20 mouse cellular contexts compared by ENCODE assay signal in the genomic region with DNA sequence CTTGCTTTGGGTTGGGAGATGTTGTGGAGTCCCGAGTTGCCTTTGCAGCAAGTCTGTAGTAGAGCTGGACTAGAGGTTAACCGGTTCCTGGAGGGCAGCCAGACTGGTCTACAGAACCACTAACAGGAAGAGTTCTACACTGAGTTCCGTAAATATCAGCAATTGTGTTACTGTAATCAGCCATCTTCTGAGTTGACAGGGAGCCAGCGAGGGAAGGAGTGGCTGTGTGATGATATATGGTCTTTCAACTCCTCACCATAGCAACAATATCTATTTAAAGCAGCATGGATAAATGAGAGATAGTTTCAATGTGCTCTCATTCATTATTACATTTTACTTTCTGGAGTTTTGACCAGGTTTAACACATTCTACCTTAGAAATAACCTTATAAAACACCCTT.
DNase-seq lines count a peak whose midpoint lies in the region; ATAC-seq and TF ChIP-seq lines count a peak whose summit lies in the region.
"Had no signal": no experiment of that assay in that cellular context is flagged by ENCODE, and none has a peak within 500 bp of the region (broad histone marks: within the 10 kb centered on the region; RNA-seq: fewer than 3 reads in every experiment).

No protein-coding gene starts in this region.

- TF ChIP-seq CTCF in lung, postnatal 0 days (IDR thresholded peaks at IDR 0.05) = no peak
- TF ChIP-seq CTCF in MEL (IDR thresholded peaks at IDR 0.05 in 2 of 3, conservative IDR thresholded peaks at IDR 0.05 in 1 of 3; ENCODE audit: control insufficient read depth in 1 of 3, insufficient read depth in 1 of 3, low read depth in 2 of 3, low read length in 3 of 3, poor library complexity in 1 of 3, severe bottlenecking in 1 of 3) = no peak
- no peak for TF ChIP-seq CTCF in gastrocnemius, adult 2 months (IDR thresholded peaks at IDR 0.05)

- no peak overlapping the region for H3K27ac ChIP-seq in lung, postnatal 0 days (ENCODE audit: low read length)
- H3K27ac ChIP-seq in MEL (ENCODE audit: control insufficient read depth, low read depth, low read length) = peak overlapping the region; percentile 70
- H3K27ac ChIP-seq in liver, embryonic 11.5 days (ENCODE audit: low read depth, low read length) = no peak overlapping the region
- no peak overlapping the region for H3K27ac ChIP-seq in gastrocnemius, adult 2 months
- H3K27ac ChIP-seq: forebrain, embryonic 10.5 days; hindbrain, embryonic 13.5 days; kidney, postnatal 0 days; left cerebral cortex, adult 2 months; liver, embryonic 12.5 days; midbrain, embryonic 13.5 days; neural tube, embryonic 12.5 days had no signal

- no peaks in the 10 kb centered on the region for H3K36me3 ChIP-seq in lung, postnatal 0 days (ENCODE audit: insufficient read depth, low read length)
- H3K36me3 ChIP-seq in MEL (ENCODE audit: control insufficient read depth in 1 of 2, insufficient read depth in 2 of 2, low read length in 2 of 2) = peaks cover 0 to 37% of the 10 kb centered on the region in 2 experiments; a peak in 2 of 4 replicates
- no peaks in the 10 kb centered on the region for H3K36me3 ChIP-seq in liver, embryonic 11.5 days (ENCODE audit: control insufficient read depth, insufficient read depth, low read length)
- H3K36me3 ChIP-seq: forebrain, embryonic 10.5 days; hindbrain, embryonic 13.5 days; liver, embryonic 12.5 days; midbrain, embryonic 13.5 days; neural tube, embryonic 12.5 days had no signal

- H3K4me2 ChIP-seq in lung, postnatal 0 days (replicated peaks; ENCODE audit: low read depth, low read length) = no peak overlapping the region
- H3K4me2 ChIP-seq in liver, embryonic 11.5 days = no peak overlapping the region
- H3K4me2 ChIP-seq: heart, embryonic 11.5 days; hindbrain, embryonic 13.5 days; liver, embryonic 12.5 days; midbrain, embryonic 13.5 days; neural tube, embryonic 12.5 days had no signal

- H3K27me3 ChIP-seq in lung, postnatal 0 days (replicated peaks; ENCODE audit: insufficient read depth, low read length) = no peaks in the 10 kb centered on the region
- no peaks in the 10 kb centered on the region for H3K27me3 ChIP-seq in MEL (ENCODE audit: control insufficient read depth in 1 of 2, insufficient read depth in 2 of 2, low read length in 2 of 2)
- no peaks in the 10 kb centered on the region for H3K27me3 ChIP-seq in liver, embryonic 11.5 days (replicated peaks; ENCODE audit: control insufficient read depth, insufficient read depth, low read length)
- H3K27me3 ChIP-seq: hindbrain, embryonic 13.5 days; liver, embryonic 12.5 days; midbrain, embryonic 13.5 days; neural tube, embryonic 12.5 days had no signal

- no peak overlapping the region for H3K9ac ChIP-seq in lung, postnatal 0 days (replicated peaks; ENCODE audit: low read depth)
- H3K9ac ChIP-seq in MEL (ENCODE audit: control insufficient read depth, low read depth, low read length, poor library complexity, severe bottlenecking) = no peak overlapping the region
- H3K9ac ChIP-seq in liver, embryonic 11.5 days (ENCODE audit: low read depth, low read length) = no peak overlapping the region
- H3K9ac ChIP-seq: forebrain, postnatal 0 days; hindbrain, embryonic 13.5 days; liver, embryonic 12.5 days; midbrain, embryonic 13.5 days; neural tube, embryonic 12.5 days had no signal

- TF ChIP-seq POLR2A in MEL (IDR thresholded peaks at IDR 0.05; ENCODE audit: control insufficient read depth in 1 of 2, insufficient read depth in 1 of 2, low read depth in 1 of 2, low read length in 2 of 2, poor library complexity in 1 of 2) = no peak

- WGBS in lung, postnatal 0 days = 39% methylated on average over 4 of the region's 4 CpGs
- WGBS in liver, embryonic 11.5 days = 66% methylated on average over 4 of the region's 4 CpGs

- H3K4me1 ChIP-seq in lung, postnatal 0 days (ENCODE audit: insufficient read depth, low read depth, low read length) = no peaks in the 10 kb centered on the region
- peaks cover 13 to 25% of the 10 kb centered on the region in 2 experiments for H3K4me1 ChIP-seq in MEL (ENCODE audit: control insufficient read depth in 1 of 2, insufficient read depth in 2 of 2, low read length in 2 of 2)
- no peaks in the 10 kb centered on the region for H3K4me1 ChIP-seq in liver, embryonic 11.5 days (replicated peaks; ENCODE audit: control insufficient read depth, insufficient read depth, low read length)
- H3K4me1 ChIP-seq: forebrain, embryonic 10.5 days; hindbrain, embryonic 13.5 days; liver, embryonic 12.5 days; midbrain, embryonic 13.5 days; neural tube, embryonic 12.5 days had no signal

- no peaks in the 10 kb centered on the region for H3K79me2 ChIP-seq in MEL (ENCODE audit: control insufficient read depth, insufficient read depth, low read length, poor library complexity)

- no peak for ATAC-seq in lung, postnatal 0 days
- ATAC-seq in hematopoietic stem cell, adult 5-6 weeks (replicated peaks in 1 of 2; ENCODE audit: insufficient read depth in 1 of 2, low FRiP score in 2 of 2, low TSS enrichment in 1 of 2, low read depth in 1 of 2, poor library complexity in 2 of 2, severe bottlenecking in 2 of 2) = peak; percentile 90 to 91
- no peak for ATAC-seq in liver, embryonic 11.5 days (replicated peaks; ENCODE audit: low FRiP score)
- ATAC-seq: forebrain, postnatal 0 days; liver, embryonic 12.5 days; midbrain, embryonic 13.5 days had no signal

- no peak for TF ChIP-seq RAD21 in MEL (IDR thresholded peaks at IDR 0.05; ENCODE audit: low read depth, low read length)

- intact Hi-C loops in gastrocnemius, adult 2 months (cut with DNase I) = no loop called here

- no peak for TF ChIP-seq EP300 in lung, postnatal 0 days (IDR thresholded peaks at IDR 0.05)
- peak; percentile 94 to 96 for TF ChIP-seq EP300 in MEL (IDR thresholded peaks at IDR 0.05; ENCODE audit: low read depth in 1 of 2, low read length in 2 of 2)

- DNase-seq in lung, adult 18-20 months = peak; percentile 24 to 59
- DNase-seq in lung, postnatal 0 days (ENCODE audit: low spot score) = no peak
- DNase-seq in MEL (ENCODE audit: low read depth, low spot score) = peak; percentile 95
- peak; percentile 14 to 35 for DNase-seq in lung, postnatal 4 days
- DNase-seq in cerebellum, postnatal 25 days = no peak
- no peak for DNase-seq in liver, embryonic 11.5 days (ENCODE audit: low spot score)
- no peak for DNase-seq in gastrocnemius, adult 2 months
- DNase-seq: adrenal gland, adult 8-10 months; cerebellum, adult 9-10 months; forebrain, postnatal 0 days; thymus, postnatal 14 days had no signal

- no peaks in the 10 kb centered on the region for H3K9me3 ChIP-seq in lung, postnatal 0 days (ENCODE audit: low read length)
- no peaks in the 10 kb centered on the region for H3K9me3 ChIP-seq in MEL (replicated peaks; ENCODE audit: insufficient read depth, low read length)
- H3K9me3 ChIP-seq in liver, embryonic 11.5 days (ENCODE audit: control insufficient read depth, low read length) = no peaks in the 10 kb centered on the region
- H3K9me3 ChIP-seq: forebrain, embryonic 10.5 days; hindbrain, embryonic 13.5 days; liver, embryonic 12.5 days; midbrain, embryonic 13.5 days; neural tube, embryonic 12.5 days had no signal

- H3K4me3 ChIP-seq in lung, postnatal 0 days (ENCODE audit: low read depth, low read length) = no peak overlapping the region
- peak overlapping the region; percentile 18 to 36 for H3K4me3 ChIP-seq in MEL (ENCODE audit: control insufficient read depth in 1 of 2, insufficient read depth in 1 of 2, low read depth in 2 of 2, low read length in 2 of 2)
- H3K4me3 ChIP-seq in liver, embryonic 11.5 days (ENCODE audit: low read depth, low read length) = no peak overlapping the region
- no peak overlapping the region for H3K4me3 ChIP-seq in gastrocnemius, adult 2 months
- H3K4me3 ChIP-seq: forebrain, embryonic 10.5 days; hindbrain, embryonic 13.5 days; left cerebral cortex, adult 2 months; liver, embryonic 12.5 days; midbrain, embryonic 13.5 days; neural tube, embryonic 12.5 days had no signal

TF ChIP-seq in MEL, 35 proteins besides CTCF, POLR2A, EP300 and RAD21:
- TF ChIP-seq ELF1 (IDR thresholded peaks at IDR 0.05; ENCODE audit: low read depth, low read length) (peak; percentile 75; the same call in 1 of the 2 replicates), TCF12 (IDR thresholded peaks at IDR 0.05; ENCODE audit: low read depth, low read length) (peak; percentile 88), MAX (IDR thresholded peaks at IDR 0.05; ENCODE audit: low read length) (peak; percentile 62; the same call in 1 of the 2 replicates), ETS1 (IDR thresholded peaks at IDR 0.05; ENCODE audit: low read depth, low read length) (peak; percentile 94), ZMIZ1 (IDR thresholded peaks at IDR 0.05; ENCODE audit: low read depth, low read length) (no peak), MEF2A (IDR thresholded peaks at IDR 0.05; ENCODE audit: extremely low read depth, insufficient replicate concordance, low read depth, low read length, poor library complexity, severe bottlenecking) (peak; percentile 96), MXI1 (IDR thresholded peaks at IDR 0.05; ENCODE audit: low read depth, low read length) (peak; percentile 79), USF2 (IDR thresholded peaks at IDR 0.05; ENCODE audit: borderline replicate concordance in 1 of 2, insufficient read depth in 1 of 2, low read depth in 1 of 2, low read length in 2 of 2) (no peak), POLR2AphosphoS2 (IDR thresholded peaks at IDR 0.05; ENCODE audit: low read length) (no peak), JUND (IDR thresholded peaks at IDR 0.05; ENCODE audit: low read depth, low read length) (0 out of 2 replicates have a peak, but pooled peaks have one; percentile 29), BHLHE40 (IDR thresholded peaks at IDR 0.05; ENCODE audit: borderline replicate concordance, low read depth, low read length) (0 out of 2 replicates have a peak, but pooled peaks have one; percentile 24), RCOR1 (IDR thresholded peaks at IDR 0.05; ENCODE audit: low read depth, low read length) (peak; percentile 78; the same call in 1 of the 2 replicates), GATA1 (IDR thresholded peaks at IDR 0.05; ENCODE audit: low read depth, low read length) (peak; percentile 94), USF1 (IDR thresholded peaks at IDR 0.05; ENCODE audit: low read depth, low read length) (no peak), MYC (IDR thresholded peaks at IDR 0.05; ENCODE audit: low read depth, low read length) (peak; percentile 78; the same call in 1 of the 2 replicates), SIN3A (IDR thresholded peaks at IDR 0.05; ENCODE audit: low read length) (peak; percentile 86), HCFC1 (IDR thresholded peaks at IDR 0.05; ENCODE audit: low read depth, low read length) (no peak), ZKSCAN1 (IDR thresholded peaks at IDR 0.05; ENCODE audit: low read depth, low read length) (no peak), MAFK (IDR thresholded peaks at IDR 0.05; ENCODE audit: borderline replicate concordance, low read depth, low read length) (peak; percentile 56; the same call in 1 of the 2 replicates), TAL1 (IDR thresholded peaks at IDR 0.05; ENCODE audit: low read length) (0 out of 2 replicates have a peak, but pooled peaks have one; percentile 29)

Comparison
In these comparisons a context has a peak if more than half of its experiments do, and no peak if none do; other contexts are left out.
1. DNase-seq: peak in lung, adult 18-20 months (2 of 2), MEL (single experiment) and lung, postnatal 4 days (2 of 2); none in lung, postnatal 0 days (single experiment), cerebellum, postnatal 25 days (0 of 2), liver, embryonic 11.5 days (single experiment) and gastrocnemius, adult 2 months (single experiment).
2. ATAC-seq: peak in hematopoietic stem cell, adult 5-6 weeks (2 of 2); none in lung, postnatal 0 days (single experiment) and liver, embryonic 11.5 days (single experiment).
3. H3K4me3 ChIP-seq: peak in MEL (2 of 2); none in lung, postnatal 0 days (single experiment), liver, embryonic 11.5 days (single experiment) and gastrocnemius, adult 2 months (single experiment).